Mouse (Mus musculus) ES-E14 (cell line): ENCODE results near the gene Lmnb2. TPM values are rescaled to one million over a fixed set of nuclear protein-coding genes. Genes with fewer than 3 reads are reported as not detected.

Source experiments
- DNase-seq: peaks from one replicate; pipeline ENCODE4 v3.0.0-alpha.2; 2013; ENCODE audit warnings: low read depth, low spot score
- H3K27ac ChIP-seq: 2 replicates; pipeline ENCODE4 v1.5.1; 2012; ENCODE audit warnings: low read depth, mild to moderate bottlenecking, low read length, moderate library complexity, mixed read lengths; ENCODE audit not compliant: poor library complexity, insufficient read depth, severe bottlenecking
- H3K36me3 ChIP-seq: 2 replicates; pipeline ENCODE4 v1.6.1; 2012; ENCODE audit warnings: mild to moderate bottlenecking, low read length, moderate library complexity, mixed read lengths; ENCODE audit not compliant: control insufficient read depth, poor library complexity, insufficient read depth, severe bottlenecking
- H3K4me1 ChIP-seq, 2 experiments: fragments of 150-350 bp in 1 of 2; sonication (generic) in 1 of 2; 2 replicates each; pipeline ENCODE4 v1.6.1; 2012; ENCODE audit warnings: low read length in 2 of 2, mild to moderate bottlenecking in 1 of 2, mixed read lengths in 1 of 2; ENCODE audit not compliant: control insufficient read depth in 2 of 2, insufficient read depth in 2 of 2, poor library complexity in 1 of 2
- H3K4me3 ChIP-seq, 2 experiments: fragments of 150-350 bp in 1 of 2; sonication (generic) in 1 of 2; 2 replicates each; pipeline ENCODE4 v1.5.1; 2012; ENCODE audit warnings: low read length in 2 of 2, low read depth in 1 of 2, mild to moderate bottlenecking in 1 of 2, mixed read lengths in 1 of 2; ENCODE audit not compliant: insufficient read depth in 1 of 2, poor library complexity in 1 of 2, severe bottlenecking in 1 of 2
- H3K9ac ChIP-seq: 2 replicates; pipeline ENCODE4 v1.6.1; 2012; ENCODE audit warnings: low read depth, mild to moderate bottlenecking, low read length, mixed read lengths; ENCODE audit not compliant: poor library complexity, insufficient read depth, severe bottlenecking
- H3K9me3 ChIP-seq: fragments of 150-350 bp; sonication (generic); 2 replicates; pipeline ENCODE4 v1.6.1; 2012; ENCODE audit warnings: low read depth, mild to moderate bottlenecking, low read length; ENCODE audit not compliant: control insufficient read depth, insufficient read depth
- CHD2 ChIP-seq: IDR thresholded peaks from 2 replicates; pipeline ENCODE4 v1.6.1; 2014; ENCODE audit warnings: mild to moderate bottlenecking, low read depth, low read length, inconsistent platforms
- HCFC1 ChIP-seq: IDR thresholded peaks from 2 replicates; pipeline ENCODE4 v1.6.1; 2012; ENCODE audit warnings: low read length, inconsistent platforms, borderline replicate concordance; ENCODE audit not compliant: insufficient read depth
- MAFK ChIP-seq: IDR thresholded peaks from 2 replicates; pipeline ENCODE4 v1.6.1; 2014; ENCODE audit warnings: mild to moderate bottlenecking, low read depth, low read length, inconsistent platforms; ENCODE audit not compliant: insufficient read depth
- ZC3H11A ChIP-seq: IDR thresholded peaks from 2 replicates; pipeline ENCODE4 v1.6.1; 2012; ENCODE audit warnings: low read depth, mild to moderate bottlenecking, inconsistent platforms, low read length, borderline replicate concordance
- ZNF384 ChIP-seq: IDR thresholded peaks from 2 replicates; pipeline ENCODE4 v1.6.1; 2012; ENCODE audit warnings: low read depth, low read length, inconsistent platforms
- in situ Hi-C, 2 experiments: fragments of 600-800 bp; cut with MboI; formaldehyde crosslinking; loops; one replicate each; pipeline ENCODE4 v1.15.1; 2025; ENCODE audit warnings: low sequenced_read_pairs in 2 of 2, inconsistent platforms in 1 of 2; ENCODE audit not compliant: unreplicated experiment in 2 of 2
- total RNA-seq: library from RNA; depleted of rRNA; stranded (reverse); fragments of 300-350 nt; gene quantifications from 2 replicates; pipeline ENCODE4 v1.2.3, GENCODE M21; 2012; rRNA removed

Gene Lmnb2
- 66.5 and 88.2 TPM in 2 replicates for total RNA-seq

GRCm38 (mm10) chr10:80917779-80918434, at the start of gene Lmnb2:
Lmnb2 (minus strand) TSS chr10:80918245.
- no peak for DNase-seq
- TF ChIP-seq ZNF384 (no peak), ZC3H11A (no peak), CHD2 (no peak), HCFC1 (peak; percentile 89)
- H3K4me1 ChIP-seq: peaks cover 4 to 6% of the 10 kb centered on the region in 2 experiments; a peak in 3 of 4 replicates
- no peaks in the 10 kb centered on the region for H3K9me3 ChIP-seq
- in situ Hi-C loops: no loop called here
- peak within 1 kb of the TSS; percentile 26 for H3K27ac ChIP-seq
- peaks cover 15% of the 10 kb centered on the region for H3K36me3 ChIP-seq
- peak within 1 kb of the TSS; percentile 90 for H3K9ac ChIP-seq
- H3K4me3 ChIP-seq: peak within 1 kb of the TSS; percentile 98

- no peaks in the 10 kb centered on the region for H3K36me3 ChIP-seq
- TF ChIP-seq CHD2 (no peak), HCFC1 (no peak), ZC3H11A (no peak), MAFK (no peak), ZNF384 (no peak)
- no peaks in the 10 kb centered on the region for H3K9me3 ChIP-seq
- in situ Hi-C loops: no loop called here
- H3K27ac ChIP-seq: no peak overlapping the region
- H3K4me1 ChIP-seq: peaks cover 0 to 15% of the 10 kb centered on the region in 2 experiments; a peak in 2 of 4 replicates
- H3K9ac ChIP-seq: no peak overlapping the region
- H3K4me3 ChIP-seq: no peak overlapping the region
- DNase-seq: no peak
These were observed 49.1 kb upstream of the Lmnb2 start for GRCm38 (mm10) chr10:80967101-80967656.

- in situ Hi-C loops: no loop called here
- H3K36me3 ChIP-seq: no peaks in the 10 kb centered on the region
- TF ChIP-seq HCFC1 (no peak), ZNF384 (no peak), ZC3H11A (no peak), CHD2 (no peak), MAFK (no peak)
- peaks cover 0 to 18% of the 10 kb centered on the region in 2 experiments; a peak in 2 of 4 replicates for H3K4me1 ChIP-seq
- H3K9me3 ChIP-seq: no peaks in the 10 kb centered on the region
- no peak overlapping the region for H3K4me3 ChIP-seq
- DNase-seq: no peak
- H3K9ac ChIP-seq: no peak overlapping the region
- H3K27ac ChIP-seq: no peak overlapping the region
These were observed 48.3 kb upstream of the Lmnb2 start for GRCm38 (mm10) chr10:80966296-80966695.

- Histone ChIP-seq H3K9me3 (no peaks in the 10 kb centered on the region), H3K36me3 (no peaks in the 10 kb centered on the region), H3K4me1 (peaks cover 4 to 21% of the 10 kb centered on the region in 2 experiments; a peak in 3 of 4 replicates), H3K9ac (no peak overlapping the region), H3K27ac (no peak overlapping the region), H3K4me3 (no peak overlapping the region)
- TF ChIP-seq HCFC1: no peak
- TF ChIP-seq MAFK: no peak
- TF ChIP-seq CHD2: no peak
- no peak for TF ChIP-seq ZC3H11A
- no peak for TF ChIP-seq ZNF384
- no peak for DNase-seq
- in situ Hi-C loops: no loop called here
These were observed 45.3 kb upstream of the Lmnb2 start for GRCm38 (mm10) chr10:80963031-80963975.
